Mouse (Mus musculus) olfactory bulb, adult 2 months (tissue): Measurements from ENCODE around the gene Zfp956.

Experiments used
- CTCF ChIP-seq: fragments of 200-500 bp; IDR thresholded peaks from 2 replicates; pipeline ENCODE4 v1.5.1; 2012; ENCODE audit warnings: low read depth, mild to moderate bottlenecking, low read length, moderate library complexity; ENCODE audit not compliant: insufficient read depth
- POLR2A ChIP-seq: fragments of 200-500 bp; IDR thresholded peaks from 2 replicates; pipeline ENCODE4 v1.6.1; 2012; ENCODE audit warnings: mild to moderate bottlenecking, low read depth, low read length, moderate library complexity; ENCODE audit not compliant: insufficient read depth

- TF ChIP-seq CTCF (no peak), POLR2A (no peak)
Measured at GRCm38 (mm10) chr6:47919646-47920446, 33.3 kb upstream of the Zfp956 start.
